Mouse (Mus musculus) embryonic fibroblast, embryonic 13.5 days (primary cell): ENCODE data around the gene Igf1r. TPM values are rescaled to one million over a fixed set of nuclear protein-coding genes. Genes with fewer than 3 reads are reported as not detected.
A peak's percentile ranks its signal among the peaks of the same experiment; 100 is the strongest.

ENCODE experiments used
- H3K27ac ChIP-seq: 2 replicates; pipeline ENCODE4 v1.5.1; 2012; ENCODE audit warnings: low read length, control low read depth, inconsistent platforms; ENCODE audit not compliant: insufficient read depth
- H3K4me1 ChIP-seq: 2 replicates; pipeline ENCODE4 v1.6.1; 2011; ENCODE audit warnings: low read length; ENCODE audit not compliant: control insufficient read depth, insufficient read depth
- H3K4me3 ChIP-seq: 2 replicates; pipeline ENCODE4 v1.5.1; 2011; ENCODE audit warnings: mild to moderate bottlenecking, control low read depth, low read length; ENCODE audit not compliant: insufficient read depth
- CTCF ChIP-seq: IDR thresholded peaks from 2 replicates; pipeline ENCODE4 v1.5.1; 2011; ENCODE audit warnings: mild to moderate bottlenecking, control low read depth, low read length, moderate library complexity, borderline replicate concordance; ENCODE audit not compliant: insufficient read depth
- POLR2A ChIP-seq: IDR thresholded peaks from 2 replicates; pipeline ENCODE4 v1.6.1; 2011; ENCODE audit warnings: low read depth, mild to moderate bottlenecking, control low read depth, low read length, moderate library complexity
- polyA plus RNA-seq: library from polyadenylated mRNA; stranded (reverse); fragments of >200 nt; gene quantifications from 2 replicates; pipeline ENCODE4 v1.2.4, GENCODE M21; 2011; ENCODE audit warnings: low read depth; ENCODE audit not compliant: missing spikeins, insufficient read length

Igf1r gene
- polyA plus RNA-seq, 1 experiment = 65.4 TPM

DNA sequence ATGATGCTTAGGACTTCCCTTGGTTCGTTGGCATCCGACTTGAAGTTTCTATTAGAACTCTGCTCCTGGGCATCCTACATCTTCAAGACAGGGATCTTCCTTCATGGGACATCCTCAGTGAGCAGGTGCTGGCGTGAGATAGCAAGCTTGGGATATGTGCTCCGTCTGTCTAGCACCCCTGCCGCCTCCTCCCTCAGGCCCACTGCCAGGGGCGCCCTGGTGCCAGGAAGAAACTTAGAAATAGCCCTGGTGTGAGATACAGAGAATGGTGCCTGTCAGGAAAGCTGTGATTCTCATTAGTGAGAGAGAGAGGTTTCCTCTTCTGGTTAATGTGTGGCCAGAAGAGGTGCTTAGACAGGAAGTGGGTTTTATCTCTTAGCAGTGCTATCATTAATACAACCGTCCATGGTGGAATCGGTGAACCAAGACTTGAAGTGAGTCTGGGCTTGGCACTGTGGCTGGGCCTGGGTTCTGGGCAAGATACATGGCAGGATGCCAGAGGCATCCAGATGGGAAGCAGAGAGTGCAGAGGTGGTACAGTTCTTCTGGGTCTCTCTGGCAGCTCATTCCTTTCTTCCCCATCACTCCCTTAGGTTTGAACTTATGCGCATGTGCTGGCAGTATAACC is 272.9 kb downstream of the Igf1r start:
- Histone ChIP-seq H3K4me3 (no peak overlapping the region), H3K4me1 (peaks cover 3% of the 10 kb centered on the region), H3K27ac (no peak overlapping the region)
- TF ChIP-seq POLR2A = no peak
- no peak for TF ChIP-seq CTCF

DNA sequence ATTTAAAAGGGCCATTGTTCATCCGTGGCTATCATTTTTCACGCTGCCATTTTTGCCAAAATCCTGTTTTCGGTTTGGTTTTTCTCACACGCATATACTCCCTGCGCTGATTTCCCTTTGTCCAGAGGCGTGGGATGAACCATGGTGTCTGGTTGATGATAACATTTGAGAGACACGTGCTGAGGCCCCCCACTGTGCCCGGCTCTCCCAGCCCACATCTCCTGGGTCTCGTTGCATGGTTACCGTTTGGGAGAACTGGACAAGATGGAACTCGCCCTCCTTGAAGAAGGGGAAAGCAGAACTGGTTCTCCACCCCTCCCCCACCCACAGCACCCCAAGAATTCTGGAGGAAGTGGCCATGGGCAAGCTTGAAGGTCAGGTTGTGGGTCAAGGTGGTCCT is 274.4 kb downstream of the Igf1r start:
- TF ChIP-seq CTCF = no peak
- TF ChIP-seq POLR2A = no peak
- H3K4me3 ChIP-seq = no peak overlapping the region
- peaks cover 3% of the 10 kb centered on the region for H3K4me1 ChIP-seq
- H3K27ac ChIP-seq = no peak overlapping the region

DNA sequence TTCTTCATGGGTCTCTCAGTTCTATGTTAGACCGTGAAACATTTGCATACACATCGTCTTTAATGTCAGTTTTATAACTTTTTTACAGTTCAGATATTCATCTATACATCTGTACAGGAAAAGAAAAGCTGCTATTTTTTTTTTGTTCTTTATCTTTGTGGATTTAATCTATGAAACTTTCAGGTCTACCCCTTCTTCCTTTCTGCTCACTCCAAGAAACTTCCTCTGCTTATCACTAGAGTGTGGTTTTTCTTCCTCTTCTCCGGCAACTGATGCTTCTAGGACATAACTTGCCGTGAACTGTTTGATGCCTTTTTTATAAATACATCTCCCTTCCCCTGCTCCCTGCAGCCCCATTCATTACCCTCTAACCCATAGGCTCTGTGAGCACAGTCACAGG is 275.0 kb downstream of the Igf1r start:
- H3K4me1 ChIP-seq = peaks cover 5% of the 10 kb centered on the region
- no peak overlapping the region for H3K27ac ChIP-seq
- no peak overlapping the region for H3K4me3 ChIP-seq
- TF ChIP-seq POLR2A (no peak), CTCF (no peak)

DNA sequence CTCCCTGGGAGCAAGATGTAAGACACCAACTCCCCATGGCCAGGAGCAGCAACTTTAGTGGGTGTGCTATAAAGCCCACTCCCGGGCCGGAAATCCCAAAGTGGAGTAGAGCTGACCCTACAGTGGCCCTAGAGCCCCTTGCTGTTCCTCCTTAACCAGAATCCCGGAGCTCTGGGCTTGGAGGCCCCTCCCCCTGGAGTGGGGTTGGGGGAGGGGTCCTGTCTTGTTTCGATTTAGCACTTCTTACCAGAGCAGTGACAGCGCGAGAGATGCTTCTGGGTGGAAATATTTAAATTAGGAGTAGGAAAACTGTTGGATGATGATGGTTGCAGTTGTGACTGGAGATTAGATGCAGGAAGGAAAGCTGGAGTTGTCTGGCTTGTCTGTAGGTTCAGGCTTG is 275.9 kb downstream of the Igf1r start:
- TF ChIP-seq POLR2A (no peak), CTCF (no peak)
- no peak overlapping the region for H3K4me3 ChIP-seq
- peaks cover 10% of the 10 kb centered on the region for H3K4me1 ChIP-seq
- no peak overlapping the region for H3K27ac ChIP-seq

DNA sequence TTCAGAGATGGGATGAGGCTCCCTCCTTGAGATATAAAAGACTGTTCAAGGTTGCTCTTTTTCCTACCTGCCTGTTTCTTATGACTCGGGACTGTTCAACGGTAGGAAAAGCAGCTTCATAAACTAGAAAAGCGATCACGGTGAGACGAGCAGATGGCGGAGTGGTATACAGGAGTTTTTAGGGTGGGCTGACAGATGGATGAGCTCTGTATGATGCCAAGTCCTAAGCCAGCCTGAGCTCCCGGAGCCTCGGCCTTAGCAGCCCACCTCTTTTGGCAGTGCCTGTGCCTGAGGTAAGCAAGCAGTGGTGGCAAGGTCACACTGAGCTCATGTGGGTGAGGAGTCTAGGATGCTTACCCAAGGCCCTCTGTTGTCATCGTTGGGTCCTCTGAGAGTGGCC is 278.2 kb downstream of the Igf1r start:
- H3K4me3 ChIP-seq = no peak overlapping the region
- no peak overlapping the region for H3K27ac ChIP-seq
- H3K4me1 ChIP-seq = peaks cover 7% of the 10 kb centered on the region
- no peak for TF ChIP-seq POLR2A
- no peak for TF ChIP-seq CTCF

DNA sequence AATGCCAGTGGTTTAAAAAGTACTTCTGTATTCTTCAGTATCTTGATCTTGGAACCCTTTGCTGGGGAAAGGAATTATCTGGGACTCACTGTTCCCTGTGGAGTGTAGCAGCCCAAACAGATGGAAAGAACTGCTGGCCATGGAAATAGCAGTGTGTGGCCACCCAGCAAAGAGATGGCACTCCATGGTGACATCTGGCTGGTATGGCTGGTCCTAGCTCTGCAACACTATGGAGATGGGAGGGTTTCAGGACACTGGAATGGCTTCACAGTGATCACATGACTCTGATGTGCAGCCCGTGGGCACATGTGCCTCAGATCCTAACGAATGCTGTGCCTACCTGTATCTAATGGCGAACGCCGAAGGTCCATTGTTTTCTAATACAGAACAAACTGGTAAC is 279.9 kb downstream of the Igf1r start:
- Histone ChIP-seq H3K4me3 (no peak overlapping the region), H3K27ac (peak overlapping the region; percentile 45), H3K4me1 (peaks cover 7% of the 10 kb centered on the region)
- TF ChIP-seq CTCF = no peak
- no peak for TF ChIP-seq POLR2A

DNA sequence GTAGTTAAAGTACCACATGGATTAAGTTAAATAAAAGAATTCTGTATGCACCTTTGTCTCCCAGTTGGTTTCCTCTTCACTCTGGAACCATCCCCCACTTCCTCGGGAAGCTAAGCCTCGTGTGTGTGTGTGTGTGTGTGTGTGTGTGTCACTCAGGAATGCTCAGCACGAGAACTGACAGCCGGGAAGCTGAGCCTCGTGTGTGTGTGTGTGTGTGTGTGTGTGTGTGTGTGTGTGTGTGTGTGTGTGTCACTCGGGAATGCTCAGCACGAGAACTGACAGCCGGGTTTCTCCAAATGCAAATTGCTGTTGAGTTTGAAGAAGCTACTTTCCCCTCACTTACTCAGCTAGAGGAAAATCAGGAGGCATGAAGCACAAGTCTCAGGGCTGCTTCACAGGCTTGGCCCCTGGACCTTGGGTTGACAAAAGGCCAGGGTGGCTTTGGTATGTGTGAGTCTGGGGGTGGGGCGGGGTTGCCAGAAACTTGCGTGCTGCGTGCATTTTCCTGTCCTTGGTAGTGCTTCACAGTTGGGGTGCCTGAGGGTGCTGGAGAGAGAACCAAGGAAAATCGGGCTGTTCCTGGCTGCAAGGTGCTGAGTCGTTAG is 281.1 kb downstream of the Igf1r start:
- Histone ChIP-seq H3K27ac (peak overlapping the region; percentile 21), H3K4me3 (no peak overlapping the region), H3K4me1 (peaks cover 7% of the 10 kb centered on the region)
- TF ChIP-seq POLR2A (no peak), CTCF (no peak)

DNA sequence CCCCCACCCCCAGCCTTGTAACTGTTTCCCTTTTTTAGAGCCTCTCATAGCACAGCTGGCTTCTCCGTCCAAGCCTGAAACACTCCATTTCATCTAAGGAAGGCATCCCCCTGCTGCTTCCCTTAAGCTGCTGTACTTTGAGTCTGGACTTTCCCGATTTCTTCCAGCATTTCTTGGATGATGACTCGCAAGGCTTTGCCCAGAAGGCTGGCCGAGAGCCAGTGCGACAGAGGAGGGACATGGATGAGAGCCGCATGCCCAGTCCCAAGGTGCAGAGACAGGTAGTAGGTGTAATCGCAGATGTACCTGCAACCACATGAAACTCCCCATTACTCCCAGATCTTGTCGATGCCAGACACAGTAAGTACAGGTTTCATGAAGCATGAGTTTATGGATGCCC is 284.2 kb downstream of the Igf1r start:
- TF ChIP-seq POLR2A = no peak
- no peak for TF ChIP-seq CTCF
- H3K4me3 ChIP-seq = no peak overlapping the region
- H3K4me1 ChIP-seq = peaks cover 7% of the 10 kb centered on the region
- H3K27ac ChIP-seq = no peak overlapping the region

DNA sequence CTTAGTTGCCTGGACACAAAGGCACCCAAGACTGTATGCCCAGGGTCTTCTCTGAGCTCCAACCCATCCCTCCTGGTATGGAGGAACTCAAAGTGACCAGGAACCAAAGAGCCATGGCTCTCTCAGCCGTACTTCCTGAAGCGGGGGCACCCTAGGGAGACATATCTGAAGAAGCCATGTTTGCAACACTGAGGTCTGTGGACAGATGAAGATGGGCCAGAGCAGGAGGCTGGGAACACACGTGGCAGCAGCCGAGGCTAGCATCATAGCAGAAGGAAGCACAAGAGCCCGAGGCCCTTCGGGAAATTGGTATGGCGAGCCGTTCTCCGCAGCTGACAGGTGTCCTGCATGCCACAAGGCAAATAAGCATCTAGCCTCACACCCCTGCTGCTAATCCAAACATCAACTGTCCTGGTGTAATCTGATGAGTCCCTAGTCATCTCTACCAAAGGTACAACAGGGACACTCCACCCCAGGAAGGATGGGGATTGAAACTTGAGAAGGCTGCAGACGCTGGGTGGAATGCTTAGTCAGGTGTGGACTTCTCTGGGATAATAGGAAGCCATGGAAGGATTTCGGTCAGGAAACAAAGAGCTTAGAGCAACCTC is 286.7 kb downstream of the Igf1r start:
- H3K27ac ChIP-seq = no peak overlapping the region
- TF ChIP-seq CTCF = no peak
- no peak for TF ChIP-seq POLR2A
- H3K4me1 ChIP-seq = no peaks in the 10 kb centered on the region
- no peak overlapping the region for H3K4me3 ChIP-seq

DNA sequence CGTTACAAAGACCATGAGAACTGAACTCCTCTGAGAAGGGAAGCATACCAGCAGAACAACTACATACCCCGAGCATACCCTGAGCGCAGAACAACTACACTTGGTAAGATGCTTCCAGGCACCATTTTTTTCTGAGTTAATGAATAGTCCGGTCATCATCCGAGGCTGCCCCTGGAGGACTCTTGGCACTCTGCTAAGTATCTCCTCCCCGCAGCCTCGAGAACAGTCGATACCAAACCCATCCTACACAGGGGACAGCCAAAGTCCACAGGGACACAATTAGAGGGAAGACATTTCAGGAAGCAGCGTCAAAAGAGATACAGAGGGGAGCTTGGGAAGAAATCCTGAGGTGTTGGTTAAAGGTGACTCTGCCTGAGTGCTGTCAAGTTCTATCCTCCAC is 288.6 kb downstream of the Igf1r start:
- H3K27ac ChIP-seq = no peak overlapping the region
- TF ChIP-seq CTCF (no peak), POLR2A (no peak)
- H3K4me1 ChIP-seq = no peaks in the 10 kb centered on the region

DNA sequence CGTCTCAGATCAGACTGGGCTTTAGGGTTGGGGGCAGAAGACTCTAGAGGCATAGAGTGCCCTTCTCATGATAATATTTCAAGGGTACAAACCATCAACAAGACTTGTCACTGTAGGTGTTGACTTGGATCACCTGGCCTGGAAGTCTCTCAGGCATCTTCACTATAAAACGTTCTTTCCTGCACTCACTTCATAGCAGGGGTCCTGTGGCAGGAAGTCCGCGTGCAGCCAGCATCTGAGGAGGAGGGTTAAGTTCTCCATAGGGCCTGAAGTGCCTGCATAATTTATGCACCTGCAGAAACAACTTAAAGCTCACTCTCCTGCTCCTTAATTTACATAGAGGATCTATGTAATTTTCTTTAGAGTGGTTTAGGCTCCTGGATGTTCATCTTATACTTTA is 293.1 kb downstream of the Igf1r start:
- no peak for TF ChIP-seq POLR2A
- no peak for TF ChIP-seq CTCF
- Histone ChIP-seq H3K4me3 (no peak overlapping the region), H3K4me1 (no peaks in the 10 kb centered on the region), H3K27ac (no peak overlapping the region)

More for the DNA sequence above, 288.6 kb downstream of the Igf1r start:
- H3K4me3 ChIP-seq = no peak overlapping the region
